8 mouse cellular contexts compared by ENCODE assay signal in genomic region chr1:134093771-134094526, GRCm38 (mm10). TPM values are rescaled to one million over a fixed set of nuclear protein-coding genes. Genes with fewer than 3 reads are reported as not detected.
DNase-seq lines count a peak whose midpoint lies in the region; ATAC-seq lines count a peak whose summit lies in the region.

No protein-coding gene starts in this region.

- peaks cover 12% of the 10 kb centered on the region for H3K4me1 ChIP-seq in limb, embryonic 11.5 days (ENCODE audit: control insufficient read depth, insufficient read depth, low read length)
- peaks cover 22% of the 10 kb centered on the region for H3K4me1 ChIP-seq in midbrain, embryonic 11.5 days (ENCODE audit: control insufficient read depth, insufficient read depth, low read length)

- no peaks in the 10 kb centered on the region for H3K9me3 ChIP-seq in limb, embryonic 11.5 days (ENCODE audit: control insufficient read depth, low read length)
- H3K9me3 ChIP-seq in midbrain, embryonic 11.5 days (ENCODE audit: control insufficient read depth, low read length) = no peaks in the 10 kb centered on the region

- peak; percentile 47 for DNase-seq in adrenal gland, adult 2 months
- no peak for DNase-seq in adrenal gland, postnatal 4 days (ENCODE audit: low spot score in 2 of 2)
- DNase-seq in thymus, postnatal 4 days = peak; percentile 43
- no peak for DNase-seq in thymus, postnatal 25 days
- no peak for DNase-seq in limb, embryonic 11.5 days (ENCODE audit: low spot score)
- no peak for DNase-seq in midbrain, embryonic 11.5 days (ENCODE audit: low spot score, missing footprints)
- DNase-seq in left cerebral cortex, adult 18-20 months (ENCODE audit: low spot score in 2 of 2) = no peak
- no peak for DNase-seq in right cerebral cortex, postnatal 4 days

- H3K27me3 ChIP-seq in limb, embryonic 11.5 days (ENCODE audit: control insufficient read depth, insufficient read depth, low read length) = no peaks in the 10 kb centered on the region
- no peaks in the 10 kb centered on the region for H3K27me3 ChIP-seq in midbrain, embryonic 11.5 days (ENCODE audit: control insufficient read depth, insufficient read depth, low read length)

- H3K9ac ChIP-seq in limb, embryonic 11.5 days (ENCODE audit: low read length) = peak overlapping the region; percentile 61
- H3K9ac ChIP-seq in midbrain, embryonic 11.5 days (ENCODE audit: low read length) = no peak overlapping the region

- no peak overlapping the region for H3K27ac ChIP-seq in limb, embryonic 11.5 days (replicated peaks; ENCODE audit: low read depth, low read length)
- no peak overlapping the region; the same call in 1 of the 2 replicates for H3K27ac ChIP-seq in midbrain, embryonic 11.5 days (ENCODE audit: low read depth, low read length)

- ATAC-seq in limb, embryonic 11.5 days (ENCODE audit: insufficient number of reproducible peaks, low FRiP score, low TSS enrichment, low read depth) = no peak
- no peak for ATAC-seq in midbrain, embryonic 11.5 days (ENCODE audit: low FRiP score)

- no peak overlapping the region; the same call in 1 of the 2 replicates for H3K4me3 ChIP-seq in limb, embryonic 11.5 days (ENCODE audit: low read depth, low read length)
- H3K4me3 ChIP-seq in midbrain, embryonic 11.5 days (ENCODE audit: low read depth, low read length) = no peak overlapping the region

- 68% methylated on average over 13 of the region's 13 CpGs for WGBS in limb, embryonic 11.5 days
- 72% methylated on average over 13 of the region's 13 CpGs for WGBS in midbrain, embryonic 11.5 days

- no peaks in the 10 kb centered on the region for H3K36me3 ChIP-seq in limb, embryonic 11.5 days (ENCODE audit: control insufficient read depth, insufficient read depth, low read length)
- H3K36me3 ChIP-seq in midbrain, embryonic 11.5 days (ENCODE audit: control insufficient read depth, insufficient read depth, low read length) = no peaks in the 10 kb centered on the region

- H3K4me2 ChIP-seq in limb, embryonic 11.5 days (ENCODE audit: low read depth, severe bottlenecking) = peak overlapping the region; percentile 78; the same call in 1 of the 2 replicates
- peak overlapping the region; percentile 79 for H3K4me2 ChIP-seq in midbrain, embryonic 11.5 days

RNA-seq across cellular contexts. Expression of gene Btg2, which starts 15.0 kb away (rescaled TPM):
- 10 to 100 TPM; 20.3 to 55.2 TPM for total RNA-seq in adrenal gland, adult 2 months (2021)
- polyA plus RNA-seq in adrenal gland, adult 2 months (2012; rRNA removed) = 18.9 and 25.1 TPM in 2 replicates
- total RNA-seq in adrenal gland, postnatal 4 days (2021) = 10 to 100 TPM; 25.6 to 27.8 TPM
- 21.3 and 22.1 TPM in 2 replicates for polyA plus RNA-seq in limb, embryonic 11.5 days (2014; fragmentation: Nextera tagmentation; extraction: Ambion mirVana)
- polyA plus RNA-seq in midbrain, embryonic 11.5 days (2014; fragmentation: Nextera tagmentation; extraction: Ambion mirVana) = 150 and 153 TPM in 2 replicates
- total RNA-seq in left cerebral cortex, adult 18-20 months (2021) = 10 to 100 TPM; 18.7 to 22.2 TPM

RNA-seq across cellular contexts. Expression of gene Chit1, which starts 17.1 kb away (rescaled TPM):
- not detected for total RNA-seq in adrenal gland, adult 2 months (2021)
- 0.07 and 0.08 TPM in 2 replicates for polyA plus RNA-seq in adrenal gland, adult 2 months (2012; rRNA removed)
- not detected for total RNA-seq in adrenal gland, postnatal 4 days (2021)
- not detected in 2 replicates for polyA plus RNA-seq in limb, embryonic 11.5 days (2014; fragmentation: Nextera tagmentation; extraction: Ambion mirVana)
- polyA plus RNA-seq in midbrain, embryonic 11.5 days (2014; fragmentation: Nextera tagmentation; extraction: Ambion mirVana) = not detected in 2 replicates
- not detected for total RNA-seq in left cerebral cortex, adult 18-20 months (2021)

RNA-seq across cellular contexts. Expression of gene Fmod, which starts 56.9 kb away (rescaled TPM):
- total RNA-seq in adrenal gland, adult 2 months (2021) = 10 to 100 TPM; 10.1 to 12.4 TPM
- polyA plus RNA-seq in adrenal gland, adult 2 months (2012; rRNA removed) = 13.4 and 17.9 TPM in 2 replicates
- total RNA-seq in adrenal gland, postnatal 4 days (2021) = 10 to 100 TPM; 18.5 to 28.1 TPM
- 2.9 and 4.5 TPM in 2 replicates for polyA plus RNA-seq in limb, embryonic 11.5 days (2014; fragmentation: Nextera tagmentation; extraction: Ambion mirVana)
- 5.7 and 6.8 TPM in 2 replicates for polyA plus RNA-seq in midbrain, embryonic 11.5 days (2014; fragmentation: Nextera tagmentation; extraction: Ambion mirVana)
- 10 to 100 TPM; 27.5 to 28.4 TPM for total RNA-seq in left cerebral cortex, adult 18-20 months (2021)

Comparison
In these comparisons a context has a peak if more than half of its experiments do, and no peak if none do; other contexts are left out.
1. DNase-seq: peak in adrenal gland, adult 2 months (single experiment) and thymus, postnatal 4 days (single experiment); none in adrenal gland, postnatal 4 days (0 of 2), thymus, postnatal 25 days (single experiment), limb, embryonic 11.5 days (single experiment), midbrain, embryonic 11.5 days (single experiment), left cerebral cortex, adult 18-20 months (0 of 2) and right cerebral cortex, postnatal 4 days (single experiment).